Mouse (Mus musculus): Measurements from ENCODE around the gene Kcnmb4. TPM values are rescaled to one million over a fixed set of nuclear protein-coding genes. Genes with fewer than 3 reads are reported as not detected.

Kcnmb4 gene
- polyA plus RNA-seq (2017; shearing (Covaris generic)) = 7.8 TPM

DNA sequence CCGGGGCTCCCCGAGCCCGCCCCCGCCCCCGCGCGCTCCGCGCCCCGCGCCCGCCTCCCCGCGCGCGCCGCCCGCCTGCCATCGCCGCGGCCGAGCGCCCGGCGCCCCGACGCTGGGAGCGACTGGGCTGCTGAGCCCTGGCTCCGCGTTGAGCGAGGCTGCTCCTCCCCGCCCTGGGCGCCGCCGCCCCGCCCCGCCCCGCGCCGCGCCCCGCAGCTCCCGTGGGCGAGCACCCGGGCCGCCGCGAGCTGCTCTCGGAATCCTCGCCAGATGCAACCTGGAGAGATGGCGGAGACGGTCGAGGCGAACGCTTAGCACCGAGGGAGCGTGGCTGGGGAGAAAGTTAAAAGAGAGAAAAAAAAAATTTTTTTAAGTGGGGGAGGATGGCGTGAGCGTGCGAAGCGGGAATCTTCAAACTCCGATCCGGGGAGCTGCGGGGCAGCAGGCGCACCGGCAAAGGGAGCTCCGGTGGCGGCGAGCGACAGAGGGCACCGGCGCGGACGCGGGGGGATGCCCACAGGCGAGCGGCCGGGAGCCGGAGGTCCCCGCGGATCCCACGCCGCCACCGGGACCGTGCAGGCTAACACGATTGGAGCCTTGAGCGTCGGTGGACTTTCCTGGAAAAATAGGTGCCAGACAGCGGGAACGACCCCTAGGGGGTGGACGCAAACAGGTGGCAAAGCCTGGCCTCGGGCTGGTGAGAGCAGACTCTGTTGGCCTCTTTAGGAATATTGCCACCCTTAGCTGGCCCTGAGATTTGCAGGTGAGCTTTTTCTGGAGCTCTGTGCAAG lies at the start of gene Kcnmb4:
Gene Kcnmb4 (minus strand): TSS at position 120 of the 791 bp plus-strand sequence.

Other genes starting within 250 kb of the Kcnmb4 start
- not detected for gene Ptprb, start 198.4 kb downstream of the Kcnmb4 start, polyA plus RNA-seq (2017; shearing (Covaris generic))
- gene Cnot2, start 107.6 kb upstream of the Kcnmb4 start, polyA plus RNA-seq (2017; shearing (Covaris generic)) = 125 TPM

Measured in CD4-positive, CD25-positive, alpha-beta regulatory T cell (primary cell).